12 mouse cellular contexts compared by ENCODE assay signal in the genomic region with DNA sequence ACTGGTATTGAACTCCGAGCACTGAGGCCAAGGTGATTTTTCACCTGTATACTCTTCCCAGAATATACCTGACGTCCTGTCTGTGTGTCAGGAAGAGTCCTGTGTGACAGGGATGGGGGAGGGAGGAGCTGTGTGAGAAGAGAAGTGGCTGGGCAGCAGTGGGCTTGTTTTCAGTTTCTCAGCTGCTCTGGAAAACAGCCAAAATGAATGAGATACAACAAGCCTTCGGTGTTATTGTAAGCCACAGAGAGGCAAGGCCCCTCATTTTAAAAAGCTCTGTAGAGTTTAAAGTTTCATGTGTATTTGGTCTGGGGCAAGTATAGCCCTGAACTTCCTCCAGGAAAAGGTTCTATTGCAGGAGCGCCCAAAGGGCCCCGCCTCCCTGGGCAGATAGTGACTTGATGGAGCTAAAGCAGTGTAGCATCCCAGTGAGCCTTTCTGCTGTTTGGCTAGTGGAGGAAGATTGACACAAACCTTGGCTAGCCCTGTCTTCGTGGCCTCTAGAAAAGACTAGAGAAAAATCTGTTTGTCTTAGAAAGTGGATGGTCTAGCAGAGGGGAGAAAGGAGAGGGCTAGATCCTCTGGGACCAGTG.
DNase-seq lines count a peak whose midpoint lies in the region; ATAC-seq and TF ChIP-seq lines count a peak whose summit lies in the region.
"Had no signal": no experiment of that assay in that cellular context is flagged by ENCODE, and none has a peak within 500 bp of the region (broad histone marks: within the 10 kb centered on the region; RNA-seq: fewer than 3 reads in every experiment).

No protein-coding gene starts in this region.

- no peak overlapping the region for H3K4me3 ChIP-seq in heart, embryonic 10.5 days
- no peak overlapping the region for H3K4me3 ChIP-seq in heart, adult 2 months
- H3K4me3 ChIP-seq in lung, embryonic 16.5 days (ENCODE audit: low read length) = no peak overlapping the region
- no peak overlapping the region for H3K4me3 ChIP-seq in intestine, embryonic 16.5 days (ENCODE audit: low read length)
- H3K4me3 ChIP-seq: hindbrain, embryonic 13.5 days had no signal

- no peak for TF ChIP-seq CTCF in heart, adult 2 months (IDR thresholded peaks at IDR 0.05)

- H3K9ac ChIP-seq in heart, adult 2 months (ENCODE audit: low read depth, low read length) = no peak overlapping the region
- peak overlapping the region; percentile 27 for H3K9ac ChIP-seq in lung, embryonic 16.5 days (ENCODE audit: low read length)
- no peak overlapping the region; the same call in 1 of the 2 replicates for H3K9ac ChIP-seq in intestine, embryonic 16.5 days (ENCODE audit: low read depth, low read length)
- H3K9ac ChIP-seq: hindbrain, embryonic 13.5 days had no signal

- H3K9me3 ChIP-seq in heart, embryonic 10.5 days = no peaks in the 10 kb centered on the region
- H3K9me3 ChIP-seq in lung, embryonic 16.5 days (ENCODE audit: control insufficient read depth, low read length) = no peaks in the 10 kb centered on the region
- no peaks in the 10 kb centered on the region for H3K9me3 ChIP-seq in intestine, embryonic 16.5 days (ENCODE audit: control insufficient read depth, low read length)
- H3K9me3 ChIP-seq: hindbrain, embryonic 13.5 days had no signal

- no peaks in the 10 kb centered on the region for H3K27me3 ChIP-seq in heart, embryonic 10.5 days (ENCODE audit: insufficient read depth, poor library complexity, severe bottlenecking)
- H3K27me3 ChIP-seq in heart, adult 2 months (ENCODE audit: control insufficient read depth, insufficient read depth, low read length) = no peaks in the 10 kb centered on the region
- H3K27me3 ChIP-seq in lung, embryonic 16.5 days (ENCODE audit: control insufficient read depth, insufficient read depth, low read depth, low read length) = no peaks in the 10 kb centered on the region
- no peaks in the 10 kb centered on the region for H3K27me3 ChIP-seq in intestine, embryonic 16.5 days (replicated peaks; ENCODE audit: control insufficient read depth, insufficient read depth, low read length)
- H3K27me3 ChIP-seq: Patski had no signal

- no peak overlapping the region for H3K4me2 ChIP-seq in lung, embryonic 16.5 days (ENCODE audit: low read depth, low read length)
- H3K4me2 ChIP-seq in intestine, embryonic 16.5 days (ENCODE audit: low read depth, low read length) = no peak overlapping the region
- H3K4me2 ChIP-seq: hindbrain, embryonic 13.5 days had no signal

- peaks cover 56% of the 10 kb centered on the region for H3K4me1 ChIP-seq in heart, embryonic 10.5 days
- peaks cover 12% of the 10 kb centered on the region for H3K4me1 ChIP-seq in heart, adult 2 months (ENCODE audit: control insufficient read depth, insufficient read depth, low read length)
- H3K4me1 ChIP-seq in lung, embryonic 16.5 days (replicated peaks; ENCODE audit: control insufficient read depth, insufficient read depth, low read length) = peaks cover 40% of the 10 kb centered on the region
- peaks cover 38% of the 10 kb centered on the region for H3K4me1 ChIP-seq in intestine, embryonic 16.5 days (ENCODE audit: control insufficient read depth, insufficient read depth, low read length)

- 56% methylated on average over 6 of the region's 6 CpGs for WGBS in heart, embryonic 10.5 days
- 52% methylated on average over 6 of the region's 6 CpGs for WGBS in heart, adult 2 months
- WGBS in lung, embryonic 16.5 days = 38% methylated on average over 6 of the region's 6 CpGs
- WGBS in intestine, embryonic 16.5 days = 55% methylated on average over 6 of the region's 6 CpGs

- no peaks in the 10 kb centered on the region for H3K79me2 ChIP-seq in heart, adult 2 months (replicated peaks; ENCODE audit: control insufficient read depth, insufficient read depth, low read length)

- no peak for TF ChIP-seq POLR2A in heart, adult 2 months (IDR thresholded peaks at IDR 0.05; ENCODE audit: insufficient read depth, low read depth, low read length)

- peak overlapping the region; percentile 76 for H3K27ac ChIP-seq in heart, embryonic 10.5 days
- no peak overlapping the region for H3K27ac ChIP-seq in heart, adult 2 months
- peak overlapping the region; percentile 81 for H3K27ac ChIP-seq in lung, embryonic 16.5 days (ENCODE audit: low read length)
- H3K27ac ChIP-seq in intestine, embryonic 16.5 days (ENCODE audit: low read length) = peak overlapping the region; percentile 10; the same call in 1 of the 2 replicates
- H3K27ac ChIP-seq: hindbrain, embryonic 13.5 days had no signal

- no peak for DNase-seq in heart, embryonic 10.5 days (ENCODE audit: low spot score)
- DNase-seq in heart, adult 2 months = no peak
- DNase-seq in lung, adult 18-20 months = no peak
- DNase-seq in lung, postnatal 36 days = peak; percentile 28
- no peak for DNase-seq in layer of hippocampus, adult 8-10 months (ENCODE audit: low spot score in 2 of 2)
- no peak for DNase-seq in cerebellum, postnatal 4 days (ENCODE audit: low spot score in 2 of 2)
- DNase-seq: B cell, adult 2 months; embryo, embryonic 11 days had no signal

- no peak for ATAC-seq in lung, embryonic 16.5 days (ENCODE audit: low read depth)
- ATAC-seq in intestine, embryonic 16.5 days = no peak
- ATAC-seq: Patski had no signal

- no peaks in the 10 kb centered on the region for H3K36me3 ChIP-seq in heart, embryonic 10.5 days
- no peaks in the 10 kb centered on the region for H3K36me3 ChIP-seq in heart, adult 2 months (ENCODE audit: control insufficient read depth, insufficient read depth, low read length)
- H3K36me3 ChIP-seq in lung, embryonic 16.5 days (ENCODE audit: control insufficient read depth, insufficient read depth, low read length) = no peaks in the 10 kb centered on the region
- H3K36me3 ChIP-seq in intestine, embryonic 16.5 days (ENCODE audit: control insufficient read depth, insufficient read depth, low read length) = no peaks in the 10 kb centered on the region
- H3K36me3 ChIP-seq: hindbrain, embryonic 13.5 days had no signal

- intact Hi-C loops in heart, adult 2 months (cut with DNase I) = loop anchor here (5.0 to 10.0 kb wide), 5 partner anchors 187 to 357 kb away; no protein-coding TSS in a partner anchor

- TF ChIP-seq EP300 in heart, adult 2 months (IDR thresholded peaks at IDR 0.05; ENCODE audit: insufficient read depth, low read depth, low read length) = no peak
